Mouse (Mus musculus) subcutaneous adipose tissue, adult 2 months (tissue): ENCODE measurements around the gene Tcl1b3. TPM values are rescaled to one million over a fixed set of nuclear protein-coding genes. Genes with fewer than 3 reads are reported as not detected.

Source experiments
- polyA plus RNA-seq: library from polyadenylated mRNA; depleted of rRNA; stranded (reverse); fragments of >200 nt; gene quantifications from 2 replicates; pipeline ENCODE4 v1.2.3, GENCODE M21; 2012; ENCODE audit warnings: low replicate concordance; rRNA removed

Gene Tcl1b3
- not detected in 2 replicates for polyA plus RNA-seq

GRCm38 (mm10) chr12:105190743-105191142, at the start of gene Tcl1b3:
Tcl1b3 (plus strand) TSS chr12:105191043.

GRCm38 (mm10) chr12:105145714-105146113, 45.1 kb upstream of the Tcl1b3 start, which contains the start of gene Tcl1b2:
Tcl1b2 (plus strand) TSS chr12:105146014.

GRCm38 (mm10) chr12:105159390-105159789, 31.5 kb upstream of the Tcl1b3 start, which contains the start of gene Tcl1b1:
Tcl1b1 (plus strand) TSS chr12:105159690.

GRCm38 (mm10) chr12:105176044-105176443, 14.8 kb upstream of the Tcl1b3 start, which contains the start of gene Tcl1b5:
Tcl1b5 (plus strand) TSS chr12:105176344.

GRCm38 (mm10) chr12:105201657-105202056, 10.8 kb downstream of the Tcl1b3 start, which contains the start of gene Tcl1b4:
Tcl1b4 (plus strand) TSS chr12:105201957.

GRCm38 (mm10) chr12:105222601-105223319, 31.9 kb downstream of the Tcl1b3 start, which contains the start of gene Tcl1:
Tcl1 (minus strand) TSS chr12:105222793.

Other genes with a start within 250 kb of the Tcl1b3 start
- gene Syne3, start 181.2 kb upstream of the Tcl1b3 start, polyA plus RNA-seq: 6.2 and 6.6 TPM in 2 replicates
- gene Glrx5, start 158.4 kb upstream of the Tcl1b3 start, polyA plus RNA-seq: 97.1 and 129 TPM in 2 replicates
- not detected in 2 replicates for gene Tcl1b2, start 45.0 kb upstream of the Tcl1b3 start, polyA plus RNA-seq
- gene Tcl1b1, start 31.4 kb upstream of the Tcl1b3 start, polyA plus RNA-seq: not detected in 2 replicates
- gene Tcl1b5, start 14.7 kb upstream of the Tcl1b3 start, polyA plus RNA-seq: not detected in 2 replicates
- gene Tcl1b4, start 10.9 kb downstream of the Tcl1b3 start, polyA plus RNA-seq: not detected in 2 replicates
- gene Tcl1, start 31.8 kb downstream of the Tcl1b3 start, polyA plus RNA-seq: not detected in 2 replicates
- gene Tunar, start 142.8 kb downstream of the Tcl1b3 start, polyA plus RNA-seq: not detected in 2 replicates